Mouse (Mus musculus) left cerebral cortex, postnatal 36 days (tissue): Measurements from ENCODE around the gene Bmi1. TPM values are rescaled to one million over a fixed set of nuclear protein-coding genes. Genes with fewer than 3 reads are reported as not detected.

ENCODE experiments used
- DNase-seq, 2 experiments: peaks; one replicate each; pipeline ENCODE4 v3.0.0; 2021 to 2022; ENCODE audit warnings: low spot score in 2 of 2, mixed read lengths in 1 of 2
- intact Hi-C: fragments of 180-260 bp; cut with DNase I; formaldehyde crosslinking; loops from one replicate; pipeline ENCODE4 v1.15.1; 2025
- total RNA-seq, 2 experiments: library from RNA; stranded (reverse); gene quantifications; 2 replicates each; pipeline ENCODE4 v1.2.3; 2021

Gene Bmi1
- total RNA-seq, 2 experiments from 2014 or later: 34.5 to 49.6 TPM

GRCm38 (mm10) chr2:18686386-18686785, 9.6 kb downstream of the Bmi1 start:
- no peak for DNase-seq
- intact Hi-C loops: no loop called here

DNA sequence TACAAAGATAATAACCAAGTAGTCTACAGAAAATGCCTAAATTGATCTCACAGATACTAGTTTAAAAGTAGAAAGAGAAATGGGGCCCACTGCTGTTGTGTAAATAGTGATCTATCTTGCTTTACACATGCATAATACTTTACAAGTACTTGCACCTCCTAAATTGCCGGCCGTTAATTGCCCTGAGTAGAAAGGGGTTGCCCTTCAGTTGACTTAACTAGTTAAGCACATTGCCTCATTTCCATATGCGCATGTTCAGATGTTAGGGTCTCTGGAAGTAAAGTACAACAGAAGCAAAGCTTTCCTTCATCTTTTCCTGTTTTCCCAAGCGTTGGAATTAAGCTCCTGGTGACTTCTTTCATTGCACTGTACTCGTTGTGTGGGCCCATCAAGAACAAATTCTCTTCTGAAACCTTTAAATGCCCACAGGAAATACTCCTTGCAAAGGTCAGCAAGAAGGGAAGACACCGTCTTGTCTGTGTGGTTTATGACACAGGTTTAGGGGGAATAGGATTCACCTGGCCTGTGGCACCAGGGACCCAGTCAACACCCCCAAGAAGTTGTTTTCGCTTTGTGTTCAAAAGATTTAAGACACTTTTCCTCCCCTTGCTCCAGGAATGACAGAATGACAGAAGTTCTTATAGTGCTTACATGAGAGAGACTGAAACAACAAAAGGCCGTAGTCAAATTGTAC, 10.2 kb downstream of the Bmi1 start:
- intact Hi-C loops: no loop called here
- no peak for DNase-seq

GRCm38 (mm10) chr2:18687671-18688170, 10.9 kb downstream of the Bmi1 start:
- no peak for DNase-seq
- intact Hi-C loops: no loop called here

GRCm38 (mm10) chr2:18688286-18688685, 11.5 kb downstream of the Bmi1 start:
- intact Hi-C loops: no loop called here

DNA sequence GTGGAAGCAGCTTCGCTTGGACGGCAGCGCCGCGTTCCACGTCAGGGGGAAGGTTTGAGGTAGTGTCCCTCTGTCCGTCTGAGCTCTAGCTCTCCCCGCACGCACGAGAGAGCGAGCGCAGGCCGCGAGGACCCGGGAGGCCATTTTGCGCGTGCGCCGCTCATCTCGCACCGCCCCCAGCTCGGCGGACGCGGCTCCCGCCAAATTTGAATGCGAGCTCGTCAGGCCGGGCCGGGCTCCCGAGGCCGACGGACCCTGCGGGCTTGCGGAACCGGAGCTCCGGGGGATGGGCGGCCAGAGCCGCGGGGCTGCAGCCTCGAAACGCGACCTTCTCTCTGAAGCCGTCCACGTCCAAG, 11.9 kb downstream of the Bmi1 start:
- peak; percentile 44 to 47 for DNase-seq
- intact Hi-C loops: no loop called here

More at GRCm38 (mm10) chr2:18688286-18688685, 11.5 kb downstream of the Bmi1 start:
- no peak for DNase-seq

- intact Hi-C loops: no loop called here
- DNase-seq: peak; percentile 60 to 62
Observed at GRCm38 (mm10) chr2:18689064-18689921, 12.5 kb downstream of the Bmi1 start.

- intact Hi-C loops: loop anchor here (2.0 to 10.0 kb wide), 6 partner anchors 13 to 765 kb away; partner anchors contain the start of genes 4930426L09Rik, Bmi1 and Pip4k2a
- DNase-seq: peak; percentile 71 to 79
Observed at GRCm38 (mm10) chr2:18690055-18690691, 13.4 kb downstream of the Bmi1 start.

GRCm38 (mm10) chr2:18690756-18691155, 13.9 kb downstream of the Bmi1 start:
- DNase-seq: no peak
- intact Hi-C loops: loop anchor here (2.0 to 10.0 kb wide), 6 partner anchors 14 to 764 kb away; partner anchors contain the start of genes 4930426L09Rik, Bmi1 and Pip4k2a

- intact Hi-C loops: loop anchor here (5.0 to 10.0 kb wide), 5 partner anchors 75 to 763 kb away; partner anchors contain the start of genes 4930426L09Rik and Pip4k2a
Observed at GRCm38 (mm10) chr2:18692031-18692430, 15.2 kb downstream of the Bmi1 start.

GRCm38 (mm10) chr2:18692548-18692947, 15.7 kb downstream of the Bmi1 start:
- no peak for DNase-seq
- intact Hi-C loops: loop anchor here (5.0 to 10.0 kb wide), 5 partner anchors 75 to 762 kb away; partner anchors contain the start of genes 4930426L09Rik and Pip4k2a

More at GRCm38 (mm10) chr2:18692031-18692430, 15.2 kb downstream of the Bmi1 start:
- DNase-seq: no peak

DNA sequence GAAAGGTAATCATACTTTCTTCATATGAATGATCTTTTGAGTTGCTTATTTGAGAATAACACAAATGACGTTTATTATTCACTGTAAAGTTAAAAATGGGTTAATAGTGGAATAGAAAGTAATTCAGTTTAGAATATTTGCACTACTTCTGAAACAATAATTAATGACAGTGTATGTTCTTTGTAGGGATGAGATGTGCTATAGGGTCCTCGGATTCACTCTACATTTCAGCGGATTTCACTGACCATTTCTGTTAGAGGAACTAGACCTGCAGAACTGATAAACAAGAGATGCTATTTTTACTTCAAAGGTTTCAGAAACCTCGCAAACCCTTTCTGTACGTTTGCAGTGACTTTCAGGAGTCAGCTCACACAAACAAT, 16.7 kb downstream of the Bmi1 start:
- intact Hi-C loops: loop anchor here (5.0 to 10.0 kb wide), 5 partner anchors 74 to 761 kb away; partner anchors contain the start of genes 4930426L09Rik and Pip4k2a
- no peak for DNase-seq

DNA sequence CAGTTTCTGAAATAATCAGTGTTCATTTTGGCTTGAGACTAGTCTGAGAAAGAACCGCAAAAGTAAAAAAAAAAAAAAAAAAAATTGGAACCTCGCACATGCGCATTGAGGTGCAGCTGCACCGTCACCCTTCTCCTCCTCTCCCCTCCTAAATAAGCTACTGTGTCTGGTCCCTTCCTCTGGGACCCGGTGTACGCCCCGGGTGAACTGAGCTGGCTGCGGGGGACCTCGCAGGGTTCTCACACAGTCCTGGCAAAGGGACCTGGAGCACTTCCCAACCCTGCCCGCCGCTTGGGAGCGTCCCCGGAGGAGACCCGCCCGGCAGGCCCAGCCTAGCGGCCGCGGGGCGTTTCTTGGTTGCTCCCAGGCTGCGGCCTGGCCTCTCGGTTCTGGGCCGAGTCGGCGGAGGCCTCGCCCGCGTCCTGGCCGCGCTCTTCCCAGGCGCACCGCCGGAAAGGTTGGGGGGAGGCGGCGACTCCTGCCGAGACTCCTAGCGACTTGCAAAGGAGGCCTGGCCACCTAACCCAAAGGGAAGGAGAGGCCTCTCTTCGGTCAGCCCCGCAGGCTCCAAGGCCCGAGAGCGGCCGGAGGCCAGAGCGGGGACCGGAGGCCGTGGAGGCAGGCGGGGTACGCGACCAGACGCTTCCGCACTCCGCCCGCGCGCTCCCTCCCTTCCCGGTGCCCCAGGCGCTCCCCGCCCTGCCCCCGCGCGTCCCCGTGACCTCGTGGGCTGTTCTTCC, 17.2 kb downstream of the Bmi1 start, which contains the start of gene Spag6:
TSS of gene Spag6 (plus strand) at position 162 of the 740 bp plus-strand sequence.
- peak; percentile 78 to 82 for DNase-seq
- intact Hi-C loops: loop anchor here (5.0 to 10.0 kb wide), 5 partner anchors 73 to 761 kb away; partner anchors contain the start of genes 4930426L09Rik and Pip4k2a

GRCm38 (mm10) chr2:18694611-18694950, 17.8 kb downstream of the Bmi1 start:
- intact Hi-C loops: loop anchor here (5.0 to 10.0 kb wide), 5 partner anchors 73 to 760 kb away; partner anchors contain the start of genes 4930426L09Rik and Pip4k2a
- no peak for DNase-seq

DNA sequence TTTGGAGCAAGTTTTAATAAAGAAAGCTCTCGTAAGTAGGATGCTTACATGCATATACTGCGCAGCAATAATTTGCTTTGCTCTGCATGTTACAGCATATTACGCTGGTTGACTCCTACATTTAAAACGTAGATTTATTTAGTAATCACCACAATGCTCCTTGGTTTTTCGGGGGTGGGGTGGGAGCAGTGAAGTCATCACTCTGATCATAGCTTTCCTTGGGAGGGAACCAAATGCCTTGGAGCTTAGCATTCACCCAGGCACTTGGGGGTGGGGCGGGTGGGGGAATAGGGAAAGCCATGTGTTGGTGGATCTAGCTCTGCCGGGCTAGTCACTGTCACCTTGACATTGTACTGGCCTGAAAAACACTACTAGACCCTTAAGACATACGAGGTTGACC, 18.3 kb downstream of the Bmi1 start:
- intact Hi-C loops: loop anchor here (10.0 kb wide), 1 partner anchor 760 kb away; no protein-coding TSS in a partner anchor

DNA sequence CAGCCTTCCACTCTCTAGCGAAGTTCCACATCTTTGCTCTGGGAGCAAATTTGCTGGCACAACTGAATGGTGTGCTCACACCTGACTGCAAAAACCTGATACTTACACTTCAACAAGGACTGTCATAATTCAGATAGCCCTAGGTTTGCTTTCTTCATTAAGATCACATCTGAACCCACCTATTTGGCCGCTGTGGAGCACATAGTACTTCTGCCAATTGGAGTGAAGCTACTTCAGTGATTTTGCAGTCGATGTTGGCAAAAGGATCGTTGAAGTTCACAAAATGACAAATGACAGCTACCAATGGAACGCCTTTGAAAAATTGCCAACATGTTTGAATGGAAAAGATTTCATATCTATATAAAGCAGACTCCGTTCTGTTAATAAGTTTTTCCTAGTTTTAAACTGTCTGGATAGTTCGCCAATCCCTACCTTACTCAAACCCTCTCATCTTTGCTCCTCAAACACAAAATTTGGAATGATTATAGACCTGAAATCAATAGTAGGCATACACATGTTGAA, 18.9 kb downstream of the Bmi1 start:
- DNase-seq: no peak
- intact Hi-C loops: loop anchor here (10.0 kb wide), 1 partner anchor 759 kb away; no protein-coding TSS in a partner anchor

More for the DNA sequence above, 18.3 kb downstream of the Bmi1 start:
- no peak for DNase-seq

DNA sequence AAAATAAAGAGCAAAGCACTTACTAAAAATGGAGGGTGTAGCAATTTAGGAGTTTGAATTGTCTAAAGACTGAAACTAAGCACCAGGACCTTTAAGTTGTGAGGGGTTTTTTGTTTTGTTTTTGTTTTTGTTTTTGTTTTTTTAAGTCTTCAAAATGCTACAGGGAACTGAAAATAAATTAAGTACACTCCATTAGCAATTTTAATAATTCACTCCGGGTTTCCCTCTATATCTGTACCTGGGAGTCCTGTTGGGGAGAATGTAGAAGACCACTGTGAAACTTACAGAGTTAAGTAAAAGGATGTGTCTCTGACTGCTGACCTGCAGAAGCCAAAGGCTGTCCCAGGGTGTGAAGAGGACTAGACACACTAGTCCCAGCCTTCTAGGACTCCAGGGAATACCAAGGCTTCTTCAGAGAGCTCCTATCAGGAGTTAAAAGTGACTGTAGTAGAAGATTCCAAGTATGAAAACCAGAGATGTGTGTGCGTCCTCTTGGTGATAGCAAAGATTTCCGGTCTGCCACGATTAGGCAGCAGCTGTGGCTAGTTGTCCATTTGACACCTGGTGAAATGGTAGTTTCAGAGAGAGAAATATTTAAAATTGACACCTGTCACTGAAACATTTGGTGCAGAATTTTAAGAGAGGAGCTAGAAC, 20.9 kb downstream of the Bmi1 start:
- DNase-seq: no peak
- intact Hi-C loops: loop anchor here (10.0 kb wide), 1 partner anchor 757 kb away; no protein-coding TSS in a partner anchor

GRCm38 (mm10) chr2:18698663-18699385, 22.0 kb downstream of the Bmi1 start:
- DNase-seq: peak in 1 of 2 experiments; percentile 17
- intact Hi-C loops: loop anchor here (10.0 kb wide), 1 partner anchor 756 kb away; no protein-coding TSS in a partner anchor
